Comparison of ENCODE assay signal across 8 mouse cellular contexts in genomic region chr17:23992789-23993553, GRCm38 (mm10). TPM values are rescaled to one million over a fixed set of nuclear protein-coding genes. Genes with fewer than 3 reads are reported as not detected.
A peak's percentile ranks its signal among the peaks of the same experiment; 100 is the strongest.
DNase-seq lines count a peak whose midpoint lies in the region; ATAC-seq and TF ChIP-seq lines count a peak whose summit lies in the region.

No protein-coding gene starts in this region.

- H3K27ac ChIP-seq in lung, embryonic 14.5 days (ENCODE audit: low read depth): no peak overlapping the region
- H3K27ac ChIP-seq in hindbrain, embryonic 13.5 days: 0 out of 2 replicates have a peak overlapping the region, but pooled peaks have one; percentile 8
- no peak overlapping the region for H3K27ac ChIP-seq in limb, embryonic 12.5 days
- no peak overlapping the region for H3K27ac ChIP-seq in stomach, embryonic 14.5 days (ENCODE audit: low read length)

- no peak overlapping the region for H3K9ac ChIP-seq in lung, embryonic 14.5 days
- peak overlapping the region; percentile 74 for H3K9ac ChIP-seq in hindbrain, embryonic 13.5 days
- no peak overlapping the region for H3K9ac ChIP-seq in limb, embryonic 12.5 days (replicated peaks)
- no peak overlapping the region for H3K9ac ChIP-seq in stomach, embryonic 14.5 days (replicated peaks; ENCODE audit: low read depth, low read length)

- DNase-seq in lung, embryonic 14.5 days: no peak
- no peak for DNase-seq in lung, adult 2 months
- no peak for DNase-seq in cerebellum, adult 11 months
- DNase-seq in T-cell, adult 2 months (ENCODE audit: low spot score): no peak

- H3K4me1 ChIP-seq in lung, embryonic 14.5 days (ENCODE audit: insufficient read depth): peaks cover 5% of the 10 kb centered on the region; the same call in 1 of the 2 replicates
- peaks cover 2% of the 10 kb centered on the region; the same call in 1 of the 2 replicates for H3K4me1 ChIP-seq in lung, adult 2 months (ENCODE audit: control insufficient read depth, insufficient read depth, low read length)
- peaks cover 9% of the 10 kb centered on the region for H3K4me1 ChIP-seq in hindbrain, embryonic 13.5 days (replicated peaks)
- H3K4me1 ChIP-seq in limb, embryonic 12.5 days (replicated peaks): peaks cover 8% of the 10 kb centered on the region; the same call in 1 of the 2 replicates
- peaks cover 10% of the 10 kb centered on the region for H3K4me1 ChIP-seq in stomach, embryonic 14.5 days (ENCODE audit: control insufficient read depth, insufficient read depth, low read length)

- H3K9me3 ChIP-seq in lung, embryonic 14.5 days (ENCODE audit: low read depth, low read length): no peaks in the 10 kb centered on the region
- no peaks in the 10 kb centered on the region for H3K9me3 ChIP-seq in hindbrain, embryonic 13.5 days
- H3K9me3 ChIP-seq in limb, embryonic 12.5 days: no peaks in the 10 kb centered on the region
- H3K9me3 ChIP-seq in stomach, embryonic 14.5 days (ENCODE audit: control insufficient read depth, low read depth, low read length): no peaks in the 10 kb centered on the region

- peak overlapping the region; percentile 56 for H3K4me2 ChIP-seq in lung, embryonic 14.5 days
- peak overlapping the region; percentile 60 for H3K4me2 ChIP-seq in hindbrain, embryonic 13.5 days
- peak overlapping the region; percentile 59 for H3K4me2 ChIP-seq in limb, embryonic 12.5 days
- peak overlapping the region; percentile 59 for H3K4me2 ChIP-seq in stomach, embryonic 14.5 days (replicated peaks; ENCODE audit: low read depth, low read length)

- ATAC-seq in lung, embryonic 14.5 days (ENCODE audit: insufficient read depth): peak; percentile 72
- ATAC-seq in hindbrain, embryonic 13.5 days (ENCODE audit: low FRiP score): peak; percentile 63
- ATAC-seq in limb, embryonic 12.5 days (ENCODE audit: insufficient number of reproducible peaks, insufficient read depth, low FRiP score, low TSS enrichment, low read depth): 0 out of 2 replicates have a peak, but pooled peaks have one; percentile 57
- peak; percentile 4; the same call in 1 of the 2 replicates for ATAC-seq in stomach, embryonic 14.5 days (ENCODE audit: insufficient number of reproducible peaks, insufficient read depth, low FRiP score, low read depth)
- ATAC-seq in frontal cortex, adult (ENCODE audit: low TSS enrichment): no peak

- TF ChIP-seq POLR2A in lung, adult 2 months (IDR thresholded peaks at IDR 0.05; ENCODE audit: borderline replicate concordance, extremely low read depth, low read depth, low read length): no peak

- TF ChIP-seq CTCF in lung, embryonic 14.5 days (IDR thresholded peaks at IDR 0.05; ENCODE audit: low read depth): no peak
- TF ChIP-seq CTCF in lung, adult 2 months (IDR thresholded peaks at IDR 0.05; ENCODE audit: insufficient read depth, low read length): no peak

- H3K36me3 ChIP-seq in lung, embryonic 14.5 days (ENCODE audit: insufficient read depth): no peaks in the 10 kb centered on the region
- H3K36me3 ChIP-seq in hindbrain, embryonic 13.5 days: no peaks in the 10 kb centered on the region
- H3K36me3 ChIP-seq in limb, embryonic 12.5 days: no peaks in the 10 kb centered on the region
- H3K36me3 ChIP-seq in stomach, embryonic 14.5 days (ENCODE audit: control insufficient read depth, insufficient read depth, low read length): no peaks in the 10 kb centered on the region

- peak overlapping the region; percentile 17; the same call in 1 of the 2 replicates for H3K4me3 ChIP-seq in lung, embryonic 14.5 days (ENCODE audit: low read depth, low read length)
- H3K4me3 ChIP-seq in lung, adult 2 months (replicated peaks; ENCODE audit: extremely low read depth, low read depth, low read length): no peak overlapping the region
- H3K4me3 ChIP-seq in hindbrain, embryonic 13.5 days: peak overlapping the region; percentile 32
- H3K4me3 ChIP-seq in limb, embryonic 12.5 days (replicated peaks): peak overlapping the region; percentile 33; the same call in 1 of the 2 replicates
- peak overlapping the region; percentile 14; the same call in 1 of the 2 replicates for H3K4me3 ChIP-seq in stomach, embryonic 14.5 days (ENCODE audit: low read depth, low read length)

- WGBS in lung, embryonic 14.5 days: 60% methylated on average over 9 of the region's 9 CpGs
- 68% methylated on average over 9 of the region's 9 CpGs for WGBS in lung, adult 2 months
- WGBS in hindbrain, embryonic 13.5 days: 70% methylated on average over 9 of the region's 9 CpGs
- 62% methylated on average over 9 of the region's 9 CpGs for WGBS in limb, embryonic 12.5 days
- WGBS in stomach, embryonic 14.5 days: 63% methylated on average over 9 of the region's 9 CpGs

- no peaks in the 10 kb centered on the region for H3K27me3 ChIP-seq in lung, embryonic 14.5 days (ENCODE audit: insufficient read depth, low read length)
- peaks cover 13% of the 10 kb centered on the region; the same call in 1 of the 2 replicates for H3K27me3 ChIP-seq in hindbrain, embryonic 13.5 days
- H3K27me3 ChIP-seq in limb, embryonic 12.5 days: peaks cover 18% of the 10 kb centered on the region
- no peaks in the 10 kb centered on the region for H3K27me3 ChIP-seq in stomach, embryonic 14.5 days (ENCODE audit: control insufficient read depth, insufficient read depth, low read length)

RNA-seq across cellular contexts. Expression of gene Prss22, which starts 4.9 kb away (rescaled TPM):
- 2.1 TPM in 2 replicates for polyA plus RNA-seq in lung, embryonic 14.5 days (2014; fragmentation: Nextera tagmentation; extraction: Ambion mirVana)
- polyA plus RNA-seq in lung, adult 2 months (2012; rRNA removed): 0.11 and 0.96 TPM in 2 replicates
- polyA plus RNA-seq in hindbrain, embryonic 13.5 days (2015; fragmentation: Nextera tagmentation; extraction: Ambion mirVana): not detected in 2 replicates
- polyA plus RNA-seq in limb, embryonic 12.5 days (2016; fragmentation: Nextera tagmentation; extraction: Ambion mirVana): 0.76 and 0.84 TPM in 2 replicates
- polyA plus RNA-seq in stomach, embryonic 14.5 days (2014; fragmentation: Nextera tagmentation; extraction: Ambion mirVana): 1.9 and 3.1 TPM in 2 replicates

RNA-seq across cellular contexts. Expression of gene Prss30, which starts 12.6 kb away (rescaled TPM):
- 0.20 TPM in 1 of 2 replicates, not detected in the other for polyA plus RNA-seq in lung, embryonic 14.5 days (2014; fragmentation: Nextera tagmentation; extraction: Ambion mirVana)
- 1.5 and 2.7 TPM in 2 replicates for polyA plus RNA-seq in lung, adult 2 months (2012; rRNA removed)
- not detected in 2 replicates for polyA plus RNA-seq in hindbrain, embryonic 13.5 days (2015; fragmentation: Nextera tagmentation; extraction: Ambion mirVana)
- polyA plus RNA-seq in limb, embryonic 12.5 days (2016; fragmentation: Nextera tagmentation; extraction: Ambion mirVana): not detected in 2 replicates
- not detected in 2 replicates for polyA plus RNA-seq in stomach, embryonic 14.5 days (2014; fragmentation: Nextera tagmentation; extraction: Ambion mirVana)

RNA-seq across cellular contexts. Expression of gene Sbpl, which starts 37.9 kb away (rescaled TPM):
- polyA plus RNA-seq in lung, embryonic 14.5 days (2014; fragmentation: Nextera tagmentation; extraction: Ambion mirVana): not detected in 2 replicates
- polyA plus RNA-seq in lung, adult 2 months (2012; rRNA removed): not detected in 2 replicates
- not detected in 2 replicates for polyA plus RNA-seq in hindbrain, embryonic 13.5 days (2015; fragmentation: Nextera tagmentation; extraction: Ambion mirVana)
- polyA plus RNA-seq in limb, embryonic 12.5 days (2016; fragmentation: Nextera tagmentation; extraction: Ambion mirVana): not detected in 2 replicates
- not detected in 2 replicates for polyA plus RNA-seq in stomach, embryonic 14.5 days (2014; fragmentation: Nextera tagmentation; extraction: Ambion mirVana)

RNA-seq across cellular contexts. Expression of gene Prss27, which starts 45.0 kb away (rescaled TPM):
- 0.20 and 0.24 TPM in 2 replicates for polyA plus RNA-seq in lung, embryonic 14.5 days (2014; fragmentation: Nextera tagmentation; extraction: Ambion mirVana)
- 0.24 and 12.9 TPM in 2 replicates for polyA plus RNA-seq in lung, adult 2 months (2012; rRNA removed)
- polyA plus RNA-seq in hindbrain, embryonic 13.5 days (2015; fragmentation: Nextera tagmentation; extraction: Ambion mirVana): 0.26 and 0.48 TPM in 2 replicates
- polyA plus RNA-seq in limb, embryonic 12.5 days (2016; fragmentation: Nextera tagmentation; extraction: Ambion mirVana): 0.17 TPM in 1 of 2 replicates, not detected in the other
- 0.20 and 0.46 TPM in 2 replicates for polyA plus RNA-seq in stomach, embryonic 14.5 days (2014; fragmentation: Nextera tagmentation; extraction: Ambion mirVana)

RNA-seq across cellular contexts. Expression of gene Sbp, which starts 51.5 kb away (rescaled TPM):
- polyA plus RNA-seq in lung, embryonic 14.5 days (2014; fragmentation: Nextera tagmentation; extraction: Ambion mirVana): not detected in 2 replicates
- not detected in 2 replicates for polyA plus RNA-seq in lung, adult 2 months (2012; rRNA removed)
- not detected in 2 replicates for polyA plus RNA-seq in hindbrain, embryonic 13.5 days (2015; fragmentation: Nextera tagmentation; extraction: Ambion mirVana)
- polyA plus RNA-seq in limb, embryonic 12.5 days (2016; fragmentation: Nextera tagmentation; extraction: Ambion mirVana): not detected in 2 replicates
- not detected in 2 replicates for polyA plus RNA-seq in stomach, embryonic 14.5 days (2014; fragmentation: Nextera tagmentation; extraction: Ambion mirVana)
